In genomic region chr1:131161091-131161490, GRCm38 (mm10) we compare ENCODE assay signal across 18 mouse cellular contexts. TPM values are rescaled to one million over a fixed set of nuclear protein-coding genes. Genes with fewer than 3 reads are reported as not detected.
DNase-seq lines count a peak whose midpoint lies in the region; TF ChIP-seq lines count a peak whose summit lies in the region.
"Had no signal": no experiment of that assay in that cellular context is flagged by ENCODE, and none has a peak within 500 bp of the region (broad histone marks: within the 10 kb centered on the region; RNA-seq: fewer than 3 reads in every experiment).

No protein-coding gene starts in this region.

- DNase-seq in lung, adult 18-20 months = peak; percentile 39 to 56
- DNase-seq in lung, adult 2 months = no peak
- peak; percentile 95 for DNase-seq in R1 (ENCODE audit: low read depth, low spot score)
- DNase-seq in lung, postnatal 10 days = peak; percentile 45
- DNase-seq in urinary bladder, adult 18-20 months (ENCODE audit: low spot score in 2 of 2) = no peak
- DNase-seq in gastrocnemius, postnatal 36 days = no peak
- no peak for DNase-seq in layer of hippocampus, postnatal 10 days (ENCODE audit: low spot score in 2 of 2)
- DNase-seq: cerebellum, adult 9-11 months; midbrain, embryonic 14.5 days; right cerebral cortex, adult 18-20 months; spleen, adult 18-20 months; thymus, adult 2 months had no signal

- WGBS in lung, adult 2 months = 55% methylated on average over 11 of the region's 11 CpGs

- intact Hi-C loops in gastrocnemius, postnatal 36 days (cut with DNase I) = no loop called here

- TF ChIP-seq POLR2A in lung, adult 2 months (IDR thresholded peaks at IDR 0.05; ENCODE audit: borderline replicate concordance, extremely low read depth, low read depth, low read length) = no peak

- TF ChIP-seq CTCF in lung, adult 2 months (IDR thresholded peaks at IDR 0.05; ENCODE audit: insufficient read depth, low read length) = no peak

- peaks cover 6% of the 10 kb centered on the region; the same call in 1 of the 2 replicates for H3K4me1 ChIP-seq in lung, adult 2 months (ENCODE audit: control insufficient read depth, insufficient read depth, low read length)
- H3K4me1 ChIP-seq: hindbrain, embryonic 13.5 days; intestine, embryonic 15.5 days; lung, embryonic 15.5 days had no signal

- no peak overlapping the region for H3K4me3 ChIP-seq in lung, adult 2 months (replicated peaks; ENCODE audit: extremely low read depth, low read depth, low read length)
- H3K4me3 ChIP-seq: hindbrain, embryonic 13.5 days; intestine, embryonic 15.5 days; layer of hippocampus, adult 2 months; left cerebral cortex, adult 2 months; lung, embryonic 15.5 days had no signal

RNA-seq across cellular contexts. Expression of gene Eif2d, which starts 8.1 kb away (rescaled TPM):
- 26.4 and 31.9 TPM in 2 replicates for polyA plus RNA-seq in lung, adult 2 months (2012; rRNA removed)
- 10 to 100 TPM; 25.9 to 29.5 TPM for total RNA-seq in gastrocnemius, postnatal 36 days (2021)
- 10 to 100 TPM; 37.7 to 39.7 TPM for total RNA-seq in layer of hippocampus, postnatal 10 days (2021)

RNA-seq across cellular contexts. Expression of gene Dyrk3, which starts 23.0 kb away (rescaled TPM):
- polyA plus RNA-seq in lung, adult 2 months (2012; rRNA removed) = 1.9 and 2.7 TPM in 2 replicates
- total RNA-seq in gastrocnemius, postnatal 36 days (2021) = not detected
- 10 to 100 TPM; 14.0 to 15.3 TPM for total RNA-seq in layer of hippocampus, postnatal 10 days (2021)
- total RNA-seq: gastrocnemius, adult 8-10 months had no signal

Comparison
In these comparisons a context has a peak if more than half of its experiments do, and no peak if none do; other contexts are left out.
1. DNase-seq: peak in lung, adult 18-20 months (2 of 2), R1 (single experiment) and lung, postnatal 10 days (single experiment); none in lung, adult 2 months (single experiment), urinary bladder, adult 18-20 months (0 of 2), gastrocnemius, postnatal 36 days (0 of 2) and layer of hippocampus, postnatal 10 days (0 of 2).
2. RNA of gene Dyrk3, which starts 23.0 kb away (total RNA-seq): 14.0 to 15.3 TPM in layer of hippocampus, postnatal 10 days; not detected in gastrocnemius, postnatal 36 days; every median in the first group is over 10 times any median in the second.